In the genomic region with DNA sequence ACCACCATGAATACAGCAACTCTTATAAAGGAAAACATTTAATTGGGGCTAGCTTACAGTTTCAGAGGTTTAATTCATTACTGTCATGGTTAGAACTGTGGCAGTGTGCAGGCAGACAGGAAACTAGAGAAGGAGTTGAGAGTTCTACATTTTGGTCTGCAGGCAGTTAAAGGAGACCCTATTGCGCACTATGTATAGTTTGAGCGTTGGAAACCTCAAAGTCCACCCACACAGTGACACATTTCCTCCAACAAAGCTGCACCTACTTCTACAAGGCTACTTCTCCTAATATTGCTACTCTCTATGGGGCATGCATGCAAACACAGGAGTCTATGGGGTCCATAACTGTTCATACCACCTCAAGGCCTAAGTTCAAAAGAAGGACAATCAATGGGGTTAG, we compare ENCODE assay signal across 18 mouse cellular contexts.
A peak's percentile ranks its signal among the peaks of the same experiment; 100 is the strongest.
DNase-seq lines count a peak whose midpoint lies in the region; ATAC-seq lines count a peak whose summit lies in the region.
"Had no signal": no experiment of that assay in that cellular context is flagged by ENCODE, and none has a peak within 500 bp of the region (broad histone marks: within the 10 kb centered on the region; RNA-seq: fewer than 3 reads in every experiment).

No protein-coding gene starts in this region.

- ATAC-seq in common myeloid progenitor, adult 5-6 weeks (replicated peaks; ENCODE audit: low read depth, poor library complexity, severe bottlenecking), result peak; percentile 50; the same call in 1 of the 2 replicates
- ATAC-seq in megakaryocyte progenitor cell, adult 5-6 weeks (replicated peaks; ENCODE audit: poor library complexity), result peak; percentile 70
- ATAC-seq: activated CD4-positive, CD25-positive, alpha-beta regulatory T cell, adult 4 months; forebrain, embryonic 13.5 days; forebrain, embryonic 15.5 days; forebrain, postnatal 0 days; Patski had no signal

- DNase-seq in 416B (ENCODE audit: low read depth), result peak; percentile 86
- no peak for DNase-seq in cerebellum, adult 9-11 months
- DNase-seq in frontal cortex, postnatal 36 days (ENCODE audit: low spot score in 2 of 2), result no peak
- DNase-seq: adrenal gland, adult 8-10 months; adrenal gland, postnatal 14 days; adrenal gland, postnatal 36 days; cerebellum, adult 11-12 months; cerebellum, adult 2 months; cerebellum, adult 9-10 months; cerebellum, postnatal 14 days; cerebellum, postnatal 36 days; forebrain, postnatal 0 days had no signal
